Mouse (Mus musculus): ENCODE results near the gene Minpp1.

Minpp1 gene

GRCm38 (mm10) chr19:32528723-32529122, 43.2 kb downstream of the Minpp1 start:
- no peak for DNase-seq (ENCODE audit: low spot score)

GRCm38 (mm10) chr19:32529252-32529942, 43.8 kb downstream of the Minpp1 start:
- DNase-seq (ENCODE audit: low spot score), result no peak

GRCm38 (mm10) chr19:32530296-32530695, 44.7 kb downstream of the Minpp1 start:
- DNase-seq (ENCODE audit: low spot score), result no peak

- no peak for DNase-seq (ENCODE audit: low spot score)
These were observed 46.8 kb downstream of the Minpp1 start for GRCm38 (mm10) chr19:32532331-32532730.

GRCm38 (mm10) chr19:32532737-32533505, 47.4 kb downstream of the Minpp1 start:
- DNase-seq (ENCODE audit: low spot score), result no peak

- no peak for DNase-seq (ENCODE audit: low spot score)
These were observed 49.3 kb downstream of the Minpp1 start for GRCm38 (mm10) chr19:32534887-32535286.

- no peak for DNase-seq (ENCODE audit: low spot score)
These were observed 57.4 kb downstream of the Minpp1 start for GRCm38 (mm10) chr19:32542784-32543490.

GRCm38 (mm10) chr19:32547396-32547795, 61.8 kb downstream of the Minpp1 start:
- DNase-seq (ENCODE audit: low spot score), result no peak

- no peak for DNase-seq (ENCODE audit: low spot score)
These were observed 62.6 kb downstream of the Minpp1 start for GRCm38 (mm10) chr19:32548202-32548601.

GRCm38 (mm10) chr19:32550446-32550845, 64.9 kb downstream of the Minpp1 start:
- no peak for DNase-seq (ENCODE audit: low spot score)

- no peak for DNase-seq (ENCODE audit: low spot score)
These were observed 65.9 kb downstream of the Minpp1 start for GRCm38 (mm10) chr19:32551442-32551841.

- no peak for DNase-seq (ENCODE audit: low spot score)
These were observed 66.5 kb downstream of the Minpp1 start for GRCm38 (mm10) chr19:32552106-32552505.

GRCm38 (mm10) chr19:32553310-32553709, 67.7 kb downstream of the Minpp1 start:
- no peak for DNase-seq (ENCODE audit: low spot score)

GRCm38 (mm10) chr19:32555257-32555656, 69.7 kb downstream of the Minpp1 start:
- DNase-seq (ENCODE audit: low spot score), result no peak
